Mouse (Mus musculus): ENCODE data around the gene Akt2. TPM values are rescaled to one million over a fixed set of nuclear protein-coding genes. Genes with fewer than 3 reads are reported as not detected.

The Akt2 gene
- polyA plus RNA-seq, 1 experiment from 2014 or later, result 59.6 TPM

DNA sequence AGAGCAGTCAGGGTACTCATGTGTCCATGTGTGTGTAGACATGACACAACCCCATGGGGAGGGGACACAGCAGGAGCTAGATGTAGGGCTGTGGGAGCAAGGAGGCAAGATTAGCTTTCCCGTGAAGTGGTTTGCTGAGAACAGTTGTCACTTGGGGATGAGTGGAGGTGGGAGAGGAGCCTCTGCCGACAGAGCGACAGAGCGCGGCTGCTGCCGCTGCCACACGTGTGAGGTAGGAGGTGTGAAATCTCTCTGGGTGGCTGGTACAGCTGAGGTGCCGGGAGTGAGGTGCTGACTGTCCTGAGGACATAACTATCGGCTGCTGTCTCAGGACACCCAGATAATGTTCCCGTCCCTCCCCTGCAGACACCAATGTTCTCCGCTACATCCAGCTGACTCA lies 64.2 kb downstream of the Akt2 start:
- 0 out of 2 replicates have a peak overlapping the region, but pooled peaks have one; percentile 4 for H3K9ac ChIP-seq
- H3K27me3 ChIP-seq, result peaks cover 46% of the 10 kb centered on the region
- no peaks in the 10 kb centered on the region for H3K9me3 ChIP-seq
- peaks cover 53% of the 10 kb centered on the region for H3K36me3 ChIP-seq
- 0 out of 2 replicates have a peak overlapping the region, but pooled peaks have one; percentile 73 for H3K4me2 ChIP-seq
- H3K4me3 ChIP-seq, result no peak overlapping the region
- peaks cover 30% of the 10 kb centered on the region for H3K4me1 ChIP-seq (replicated peaks)
- 73% methylated on average over 11 of the region's 11 CpGs for WGBS
- no peak for ATAC-seq (ENCODE audit: low read depth)
- no peak overlapping the region for H3K27ac ChIP-seq (replicated peaks)

DNA sequence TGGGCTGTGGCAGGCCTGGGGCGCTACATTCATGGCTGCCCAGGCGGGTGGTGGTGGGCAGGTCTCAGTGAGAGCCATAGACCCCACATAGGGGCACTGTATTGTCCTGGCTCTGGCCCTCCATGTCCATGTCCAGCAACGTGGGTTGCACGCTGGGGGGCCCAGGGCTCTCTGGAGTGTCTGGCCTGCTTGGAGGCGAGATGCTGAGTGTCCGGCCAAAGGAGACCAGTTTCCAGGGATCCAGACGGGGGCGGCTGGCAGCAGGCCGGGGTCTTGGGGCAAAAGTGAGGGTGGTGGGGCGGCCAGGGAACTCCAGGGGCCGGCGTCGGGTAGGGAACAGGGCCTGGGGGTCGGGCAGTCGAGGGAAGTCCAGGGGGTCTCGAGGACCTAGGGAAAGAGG lies 65.2 kb downstream of the Akt2 start:
- Histone ChIP-seq H3K27ac (replicated peaks) (no peak overlapping the region), H3K4me2 (no peak overlapping the region), H3K4me3 (no peak overlapping the region), H3K4me1 (replicated peaks) (peaks cover 30% of the 10 kb centered on the region), H3K9ac (0 out of 2 replicates have a peak overlapping the region, but pooled peaks have one; percentile 17), H3K36me3 (peaks cover 64% of the 10 kb centered on the region), H3K27me3 (peaks cover 46% of the 10 kb centered on the region), H3K9me3 (no peaks in the 10 kb centered on the region)
- no peak for ATAC-seq (ENCODE audit: low read depth)
- 92% methylated on average over 16 of the region's 16 CpGs for WGBS

DNA sequence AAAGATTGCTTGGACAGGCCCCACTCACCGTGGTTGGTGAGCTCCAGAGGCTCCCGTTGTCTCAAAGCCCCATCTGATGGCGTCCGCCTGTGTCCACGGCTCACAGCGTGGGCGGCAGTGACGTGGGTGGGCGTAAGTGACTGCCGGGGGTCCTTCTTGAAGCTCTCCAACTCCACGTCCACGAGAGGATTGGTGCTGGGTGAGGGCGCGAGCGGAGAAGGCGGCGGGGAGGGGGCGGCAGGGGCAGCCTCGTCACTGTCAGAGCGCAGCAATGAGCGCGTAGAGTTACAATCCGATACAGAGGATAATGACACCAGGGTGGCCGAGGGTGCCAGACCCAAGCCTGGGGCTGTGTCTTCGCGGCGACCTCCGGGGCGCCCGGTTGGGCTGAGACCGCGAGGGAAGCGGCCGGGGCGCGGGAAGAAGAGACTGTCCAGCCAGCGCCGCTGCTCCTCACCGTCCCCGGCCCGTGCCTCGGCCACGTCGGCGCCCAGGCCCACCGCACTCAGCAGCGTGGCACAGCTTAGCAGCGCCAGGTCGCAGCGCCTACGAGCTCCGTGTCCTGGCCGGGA lies 66.6 kb downstream of the Akt2 start:
- H3K4me2 ChIP-seq, result no peak overlapping the region
- 32% methylated on average over 53 of the region's 53 CpGs for WGBS
- H3K4me3 ChIP-seq, result no peak overlapping the region
- no peaks in the 10 kb centered on the region for H3K9me3 ChIP-seq
- no peak for ATAC-seq (ENCODE audit: low read depth)
- peaks cover 37% of the 10 kb centered on the region for H3K27me3 ChIP-seq
- peaks cover 27% of the 10 kb centered on the region for H3K4me1 ChIP-seq (replicated peaks)
- no peak overlapping the region for H3K9ac ChIP-seq
- H3K36me3 ChIP-seq, result peaks cover 75% of the 10 kb centered on the region
- no peak overlapping the region for H3K27ac ChIP-seq (replicated peaks)

DNA sequence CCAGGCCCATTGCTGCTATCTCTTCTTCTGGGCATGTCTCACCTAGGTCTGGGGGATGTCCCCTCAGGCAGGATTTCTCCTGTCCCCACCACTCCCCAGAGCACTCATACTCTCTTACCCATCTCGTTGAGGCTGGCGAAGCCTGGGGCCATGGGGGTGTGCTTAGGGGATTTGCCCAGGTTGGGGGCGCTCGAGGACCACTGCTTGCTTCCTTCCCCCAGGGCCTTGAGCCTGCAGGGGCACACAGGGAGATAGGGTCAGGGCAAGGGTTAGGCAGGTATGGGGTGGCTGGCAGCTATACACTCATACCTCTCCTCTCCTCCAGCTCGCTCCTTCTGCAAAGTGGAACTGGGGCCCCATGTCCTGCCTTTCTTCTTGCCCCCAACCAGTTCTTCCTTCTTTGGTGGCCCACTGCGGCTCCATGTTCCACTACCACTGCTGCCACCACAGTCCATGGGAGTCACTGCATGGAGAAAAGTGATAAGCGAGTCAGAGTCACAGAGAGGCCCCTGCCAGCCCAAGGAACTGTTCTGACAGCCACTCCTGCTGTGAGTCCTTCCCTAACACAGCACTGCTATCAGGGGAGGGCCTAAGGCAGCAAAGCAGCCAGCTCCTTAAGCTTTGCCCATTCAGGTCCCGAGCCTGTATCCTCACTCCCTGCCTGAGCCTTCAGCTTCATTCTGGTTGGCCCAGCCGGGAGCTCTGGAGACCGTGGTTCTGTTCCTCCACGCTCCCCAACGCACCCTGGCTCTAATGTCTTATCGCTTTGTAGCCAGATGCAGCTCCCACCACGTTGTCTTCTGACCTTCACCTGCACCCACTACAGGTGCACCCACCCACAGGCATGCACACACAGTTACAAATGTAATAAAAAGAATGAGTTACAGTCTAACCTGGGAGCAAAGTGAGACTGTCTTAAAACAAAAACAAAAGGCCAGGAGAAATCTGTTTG lies 67.6 kb downstream of the Akt2 start:
- no peak for ATAC-seq (ENCODE audit: low read depth)
- no peak overlapping the region for H3K9ac ChIP-seq
- no peak overlapping the region for H3K4me2 ChIP-seq
- H3K27me3 ChIP-seq, result peaks cover 36% of the 10 kb centered on the region
- H3K4me3 ChIP-seq, result no peak overlapping the region
- no peak overlapping the region for H3K27ac ChIP-seq (replicated peaks)
- H3K4me1 ChIP-seq (replicated peaks), result peaks cover 20% of the 10 kb centered on the region
- H3K9me3 ChIP-seq, result no peaks in the 10 kb centered on the region
- H3K36me3 ChIP-seq, result peaks cover 81% of the 10 kb centered on the region
- WGBS, result 59% methylated on average over 14 of the region's 14 CpGs

DNA sequence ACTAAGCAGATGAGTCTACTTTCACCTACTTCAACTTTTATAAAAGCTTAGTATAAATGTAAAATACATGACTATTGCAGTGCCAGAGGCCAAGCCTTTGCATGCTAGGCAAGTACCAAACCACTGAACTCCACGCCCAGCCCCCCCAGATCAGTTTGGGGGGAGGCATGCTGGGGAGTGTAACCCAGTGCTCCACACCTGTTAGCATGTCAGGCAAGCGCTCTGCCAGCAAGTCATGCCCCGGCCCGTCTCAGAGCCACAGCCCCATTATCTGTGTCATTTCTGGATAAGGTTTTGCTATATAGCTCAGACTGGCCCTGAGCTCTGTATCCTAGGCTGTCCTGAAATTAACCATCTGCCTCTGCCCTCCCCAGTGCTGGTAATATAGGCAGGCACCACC lies 70.7 kb downstream of the Akt2 start:
- Histone ChIP-seq H3K4me3 (no peak overlapping the region), H3K36me3 (peaks cover 92% of the 10 kb centered on the region), H3K27ac (replicated peaks) (no peak overlapping the region), H3K27me3 (peaks cover 27% of the 10 kb centered on the region), H3K4me2 (no peak overlapping the region), H3K9me3 (no peaks in the 10 kb centered on the region), H3K4me1 (replicated peaks) (no peaks in the 10 kb centered on the region), H3K9ac (no peak overlapping the region)
- ATAC-seq (ENCODE audit: low read depth), result no peak
- WGBS, result 96% methylated on average over 4 of the region's 4 CpGs

DNA sequence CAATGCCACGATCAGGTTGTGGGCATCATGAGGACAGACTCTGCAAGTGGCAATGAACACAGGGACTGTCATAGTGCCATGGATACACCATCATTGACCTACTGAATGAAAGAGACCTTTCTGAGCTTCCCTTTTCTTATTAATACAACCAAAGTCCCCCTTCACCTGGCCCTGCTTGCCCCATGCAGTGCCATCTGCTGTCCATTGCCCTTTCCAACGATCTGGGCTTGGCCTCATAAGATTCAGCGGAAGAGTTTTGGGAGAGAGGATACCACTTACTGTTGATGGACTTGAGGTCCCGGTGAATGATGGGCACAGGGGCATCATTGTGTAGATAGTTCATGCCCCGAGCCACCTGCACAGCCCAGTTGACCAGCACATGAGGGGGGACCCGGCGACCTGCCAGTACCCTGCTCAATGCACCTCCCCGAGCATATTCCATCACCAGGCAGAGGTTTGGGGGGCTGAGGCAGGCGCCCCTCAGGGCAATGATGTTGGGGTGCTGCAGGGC lies 81.8 kb downstream of the Akt2 start:
- H3K9me3 ChIP-seq, result no peaks in the 10 kb centered on the region
- no peak overlapping the region for H3K27ac ChIP-seq (replicated peaks)
- WGBS, result 60% methylated on average over 9 of the region's 9 CpGs
- H3K4me1 ChIP-seq (replicated peaks), result peaks cover 53% of the 10 kb centered on the region
- no peak for ATAC-seq (ENCODE audit: low read depth)
- H3K9ac ChIP-seq, result peak overlapping the region; percentile 98
- H3K27me3 ChIP-seq, result no peaks in the 10 kb centered on the region
- H3K36me3 ChIP-seq, result peaks cover 23% of the 10 kb centered on the region
- H3K4me3 ChIP-seq, result peak overlapping the region; percentile 88
- peak overlapping the region; percentile 87 for H3K4me2 ChIP-seq

DNA sequence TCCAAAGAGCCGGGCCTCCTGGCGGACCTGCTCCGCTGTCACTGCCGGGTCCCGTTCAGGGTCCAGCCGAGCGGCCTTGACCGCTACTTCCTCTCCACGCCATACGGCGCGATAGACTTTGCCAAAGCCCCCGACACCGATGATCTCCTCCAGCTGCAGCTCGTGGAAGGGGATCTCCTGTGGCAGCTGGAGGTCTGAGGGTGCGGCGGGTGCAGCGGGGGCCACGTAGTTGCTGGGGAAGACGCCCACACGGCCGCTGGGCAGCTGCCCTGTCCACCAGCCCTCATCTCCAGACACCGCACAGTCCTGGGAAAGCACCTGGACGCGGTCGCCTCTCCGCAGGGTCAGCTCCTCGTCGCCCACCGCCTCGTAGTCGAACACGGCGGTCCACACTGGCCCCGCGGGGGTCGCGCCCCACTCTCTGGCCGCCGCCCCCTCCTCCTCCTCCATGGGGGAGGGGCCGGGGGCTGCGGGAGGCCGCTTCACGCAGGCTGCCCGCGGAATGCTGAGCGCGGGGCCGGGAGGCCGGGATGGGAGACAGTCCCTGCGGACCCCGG lies 82.3 kb downstream of the Akt2 start:
- Histone ChIP-seq H3K36me3 (peaks cover 18% of the 10 kb centered on the region), H3K27ac (replicated peaks) (peak overlapping the region; percentile 91; the same call in 1 of the 2 replicates), H3K4me3 (peak overlapping the region; percentile 88), H3K9ac (peak overlapping the region; percentile 98), H3K4me1 (replicated peaks) (peaks cover 53% of the 10 kb centered on the region), H3K4me2 (peak overlapping the region; percentile 87), H3K9me3 (no peaks in the 10 kb centered on the region), H3K27me3 (no peaks in the 10 kb centered on the region)
- 1% methylated on average over 52 of the region's 52 CpGs for WGBS
- ATAC-seq (ENCODE audit: low read depth), result peak; percentile 24

DNA sequence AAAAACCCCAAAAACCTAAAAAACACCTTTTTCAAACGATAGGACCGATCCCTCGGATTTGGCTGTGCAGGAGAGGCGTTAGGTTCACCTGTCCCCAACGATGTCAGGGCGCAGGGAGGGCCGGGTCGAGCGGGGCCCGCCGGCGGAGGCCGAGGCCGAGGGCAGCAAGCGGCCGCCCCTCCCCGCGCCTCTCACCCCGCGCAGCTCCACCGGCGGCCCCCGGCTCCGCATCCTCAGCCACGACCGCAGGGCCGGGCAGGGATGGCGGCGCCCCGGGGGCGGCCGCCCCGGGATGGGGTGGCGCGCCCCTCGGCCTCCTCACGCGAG lies 82.8 kb downstream of the Akt2 start:
- under 1% methylated on average over 37 of the region's 38 CpGs for WGBS
- H3K9me3 ChIP-seq, result no peaks in the 10 kb centered on the region
- ATAC-seq (ENCODE audit: low read depth), result no peak
- H3K27ac ChIP-seq (replicated peaks), result peak overlapping the region; percentile 91
- no peaks in the 10 kb centered on the region for H3K27me3 ChIP-seq
- peak overlapping the region; percentile 87 for H3K4me2 ChIP-seq
- H3K4me3 ChIP-seq, result peak overlapping the region; percentile 88
- peaks cover 50% of the 10 kb centered on the region for H3K4me1 ChIP-seq (replicated peaks)
- peaks cover 17% of the 10 kb centered on the region for H3K36me3 ChIP-seq
- H3K9ac ChIP-seq, result peak overlapping the region; percentile 98

DNA sequence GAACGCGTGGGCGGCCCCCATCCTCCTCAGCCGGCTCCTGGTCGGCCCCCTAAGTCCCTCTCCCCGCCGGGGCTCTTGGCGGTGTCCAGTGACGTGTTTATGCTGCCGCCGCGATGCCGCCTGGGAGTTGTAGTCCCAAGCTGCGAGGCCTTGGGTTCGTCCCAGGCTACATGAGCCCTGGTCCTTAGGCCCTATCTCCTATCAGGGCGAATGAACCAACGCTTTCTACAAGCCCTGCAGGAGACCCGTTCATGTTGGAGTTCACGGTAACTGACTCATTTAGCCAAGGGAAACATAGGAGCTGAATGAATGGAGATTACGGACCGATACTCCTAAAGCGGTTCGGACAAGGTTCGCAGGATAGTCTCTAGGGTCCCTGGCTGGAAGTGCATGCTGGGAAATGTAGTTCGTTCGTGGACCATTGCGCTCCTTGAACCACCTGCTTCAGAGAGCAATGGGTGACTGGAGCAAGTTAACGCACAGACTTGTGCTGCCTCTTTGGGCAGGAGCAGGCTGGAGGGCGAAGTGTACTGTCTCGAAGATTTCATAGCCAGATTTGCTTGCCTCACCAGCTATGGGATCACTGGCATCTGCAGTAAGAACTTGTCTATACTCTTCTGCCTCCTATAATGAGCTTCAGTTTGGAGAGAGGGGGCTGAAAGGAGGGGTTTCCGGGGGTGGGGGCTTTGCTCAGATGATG lies 83.3 kb downstream of the Akt2 start, which contains the start of gene Map3k10:
Gene Map3k10, minus strand, starts transcription at position 77 of the 700 bp plus-strand sequence.
- Histone ChIP-seq H3K4me2 (peak within 1 kb of the TSS; percentile 87), H3K27me3 (no peaks in the 10 kb centered on the region), H3K9ac (peak within 1 kb of the TSS; percentile 98), H3K36me3 (peaks cover 17% of the 10 kb centered on the region), H3K9me3 (no peaks in the 10 kb centered on the region), H3K27ac (replicated peaks) (peak within 1 kb of the TSS; percentile 91), H3K4me1 (replicated peaks) (peaks cover 45% of the 10 kb centered on the region), H3K4me3 (peak within 1 kb of the TSS; percentile 88)
- WGBS, result 0% methylated on average over 31 of the region's 31 CpGs
- ATAC-seq (ENCODE audit: low read depth), result peak; percentile 98

DNA sequence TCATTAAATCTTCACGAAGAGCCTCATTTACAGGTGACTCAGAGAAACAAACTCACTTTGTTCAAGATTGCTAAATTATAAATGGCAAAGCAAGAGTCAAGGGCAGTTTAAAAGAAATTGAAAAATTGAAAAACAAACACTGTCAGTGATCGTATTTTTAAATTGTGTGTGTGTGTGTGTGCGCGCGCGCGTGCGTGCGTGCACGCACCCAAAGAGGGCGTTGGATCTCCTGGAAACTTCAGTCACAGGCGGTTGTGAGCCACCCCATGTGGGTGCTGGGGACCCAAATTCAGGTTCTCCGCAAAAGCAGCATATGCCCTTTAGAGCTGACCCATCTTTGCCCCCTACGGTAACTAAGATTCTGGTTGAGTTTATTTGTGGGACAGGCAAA lies 83.9 kb downstream of the Akt2 start:
- peaks cover 40% of the 10 kb centered on the region for H3K4me1 ChIP-seq (replicated peaks)
- H3K9ac ChIP-seq, result peak overlapping the region; percentile 98; the same call in 1 of the 2 replicates
- H3K9me3 ChIP-seq, result no peaks in the 10 kb centered on the region
- H3K36me3 ChIP-seq, result peaks cover 13% of the 10 kb centered on the region
- 36% methylated on average over 14 of the region's 14 CpGs for WGBS
- no peak for ATAC-seq (ENCODE audit: low read depth)
- peak overlapping the region; percentile 87 for H3K4me2 ChIP-seq
- H3K4me3 ChIP-seq, result peak overlapping the region; percentile 88
- H3K27me3 ChIP-seq, result no peaks in the 10 kb centered on the region
- no peak overlapping the region for H3K27ac ChIP-seq (replicated peaks)

DNA sequence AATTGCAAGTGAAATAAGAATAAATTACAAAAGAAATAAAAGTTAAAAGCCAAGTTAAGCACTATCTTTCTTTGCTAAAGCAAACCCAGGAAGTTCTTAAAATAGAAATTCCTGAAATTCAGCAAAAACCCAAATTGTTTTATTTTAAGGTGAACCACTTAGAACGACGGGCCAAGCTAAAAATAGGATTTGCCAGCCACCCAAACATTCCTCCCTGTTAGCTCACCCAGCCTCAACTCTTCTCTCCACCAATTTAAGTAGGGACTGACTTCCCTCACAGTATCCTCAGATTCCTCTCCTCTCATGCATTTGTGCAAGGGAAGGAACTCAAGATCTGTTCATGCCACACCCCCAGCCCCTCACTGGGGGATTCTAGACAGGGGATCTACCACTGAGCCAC lies 91.9 kb downstream of the Akt2 start:
- Histone ChIP-seq H3K4me3 (no peak overlapping the region), H3K9ac (no peak overlapping the region), H3K9me3 (no peaks in the 10 kb centered on the region), H3K36me3 (no peaks in the 10 kb centered on the region), H3K4me2 (no peak overlapping the region), H3K4me1 (replicated peaks) (peaks cover 11% of the 10 kb centered on the region), H3K27me3 (no peaks in the 10 kb centered on the region), H3K27ac (replicated peaks) (no peak overlapping the region)
- 76% methylated on average over 2 of the region's 2 CpGs for WGBS
- ATAC-seq (ENCODE audit: low read depth), result no peak
